Mouse (Mus musculus): ENCODE results near the gene Adgrf4. TPM values are rescaled to one million over a fixed set of nuclear protein-coding genes. Genes with fewer than 3 reads are reported as not detected.

Gene Adgrf4
- polyA plus RNA-seq, 1 experiment, result 0.36 TPM

DNA sequence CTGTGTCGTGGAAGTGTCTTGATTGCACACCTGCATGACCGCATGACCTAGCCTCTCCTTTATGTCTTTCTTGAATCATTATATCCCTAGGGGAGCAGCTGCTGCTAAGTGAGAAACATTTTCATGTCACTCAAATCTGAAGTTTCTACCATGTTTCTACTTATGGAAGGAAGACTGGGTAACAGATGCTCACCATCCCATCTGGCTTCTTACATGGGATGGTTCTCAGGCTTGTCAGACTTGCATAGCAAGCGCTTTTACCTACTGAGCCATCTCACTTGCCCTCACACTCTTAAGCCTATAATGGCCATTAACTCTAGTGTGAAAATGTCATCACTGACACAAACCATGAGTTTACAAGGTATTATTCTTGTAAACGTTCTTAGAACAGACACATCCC lies 13.5 kb upstream of the Adgrf4 start:
- TF ChIP-seq CTCF (IDR thresholded peaks at IDR 0.05; ENCODE audit: low read depth, low read length) (no peak), EP300 (IDR thresholded peaks at IDR 0.05; ENCODE audit: insufficient read depth, low read depth, low read length) (no peak), POLR2A (IDR thresholded peaks at IDR 0.05; ENCODE audit: insufficient read depth, low read length) (no peak)
- Histone ChIP-seq H3K4me3 (ENCODE audit: low read depth, low read length) (no peak overlapping the region), H3K9ac (ENCODE audit: low read depth, poor library complexity, severe bottlenecking) (no peak overlapping the region), H3K27me3 (ENCODE audit: control insufficient read depth, insufficient read depth, low read length, poor library complexity, severe bottlenecking) (no peaks in the 10 kb centered on the region), H3K4me1 (ENCODE audit: control insufficient read depth, insufficient read depth, low read length) (no peaks in the 10 kb centered on the region), H3K36me3 (ENCODE audit: control insufficient read depth, insufficient read depth, low read length, poor library complexity, severe bottlenecking) (no peaks in the 10 kb centered on the region), H3K9me3 (replicated peaks; ENCODE audit: control insufficient read depth, insufficient read depth, low read length, poor library complexity, severe bottlenecking) (no peaks in the 10 kb centered on the region), H3K27ac (ENCODE audit: insufficient read depth, low read length) (no peak overlapping the region)

DNA sequence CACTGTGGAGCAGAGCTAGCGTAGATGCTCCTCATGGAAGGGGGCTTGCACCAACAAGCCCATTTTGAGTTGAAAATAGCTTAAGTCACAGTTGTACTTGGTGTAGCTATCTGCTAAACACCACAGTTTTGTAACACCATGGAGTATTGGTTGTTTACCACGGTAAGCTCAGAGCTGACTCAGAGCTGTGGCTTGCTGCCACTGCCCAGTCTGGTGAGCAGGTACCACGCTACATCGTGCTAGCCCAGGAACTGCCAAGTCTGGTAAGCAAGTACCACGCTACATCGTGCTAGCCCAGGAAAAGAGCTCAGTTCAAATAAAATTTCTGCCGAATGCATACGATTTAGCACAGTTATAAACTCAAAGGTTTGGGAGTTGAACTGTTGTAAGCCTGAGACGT lies 10.1 kb upstream of the Adgrf4 start:
- H3K27me3 ChIP-seq (ENCODE audit: control insufficient read depth, insufficient read depth, low read length, poor library complexity, severe bottlenecking), result no peaks in the 10 kb centered on the region
- no peak overlapping the region for H3K27ac ChIP-seq (ENCODE audit: insufficient read depth, low read length)
- no peak overlapping the region for H3K9ac ChIP-seq (ENCODE audit: low read depth, poor library complexity, severe bottlenecking)
- H3K36me3 ChIP-seq (ENCODE audit: control insufficient read depth, insufficient read depth, low read length, poor library complexity, severe bottlenecking), result no peaks in the 10 kb centered on the region
- no peak overlapping the region for H3K4me3 ChIP-seq (ENCODE audit: low read depth, low read length)
- H3K9me3 ChIP-seq (replicated peaks; ENCODE audit: control insufficient read depth, insufficient read depth, low read length, poor library complexity, severe bottlenecking), result no peaks in the 10 kb centered on the region
- no peaks in the 10 kb centered on the region for H3K4me1 ChIP-seq (ENCODE audit: control insufficient read depth, insufficient read depth, low read length)
- TF ChIP-seq EP300 (IDR thresholded peaks at IDR 0.05; ENCODE audit: insufficient read depth, low read depth, low read length), result no peak
- no peak for TF ChIP-seq POLR2A (IDR thresholded peaks at IDR 0.05; ENCODE audit: insufficient read depth, low read length)
- no peak for TF ChIP-seq CTCF (IDR thresholded peaks at IDR 0.05; ENCODE audit: low read depth, low read length)

DNA sequence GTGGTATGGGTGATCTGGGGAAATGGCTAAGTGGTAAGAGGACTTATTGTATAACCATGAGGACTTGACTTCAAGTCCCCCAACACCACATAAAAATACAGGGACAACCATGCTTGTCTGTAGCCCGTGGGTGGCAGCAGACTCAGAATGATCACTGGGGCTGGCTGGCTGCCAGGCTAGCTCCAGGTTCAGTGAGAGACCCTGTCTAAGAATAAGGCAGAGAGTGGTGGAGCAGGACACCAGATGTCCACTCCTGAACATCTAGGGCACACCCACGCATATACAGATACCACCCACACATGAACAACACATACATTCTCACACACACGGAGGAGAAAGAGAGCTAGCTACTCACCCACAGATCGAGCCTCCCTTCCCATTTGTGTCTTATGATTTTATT lies 2.6 kb upstream of the Adgrf4 start:
- no peak overlapping the region for H3K27ac ChIP-seq (ENCODE audit: insufficient read depth, low read length)
- no peak overlapping the region for H3K9ac ChIP-seq (ENCODE audit: low read depth, poor library complexity, severe bottlenecking)
- H3K4me3 ChIP-seq (ENCODE audit: low read depth, low read length), result no peak overlapping the region
- no peak for TF ChIP-seq CTCF (IDR thresholded peaks at IDR 0.05; ENCODE audit: low read depth, low read length)
- no peak for TF ChIP-seq EP300 (IDR thresholded peaks at IDR 0.05; ENCODE audit: insufficient read depth, low read depth, low read length)
- TF ChIP-seq POLR2A (IDR thresholded peaks at IDR 0.05; ENCODE audit: insufficient read depth, low read length), result no peak
- H3K27me3 ChIP-seq (ENCODE audit: control insufficient read depth, insufficient read depth, low read length, poor library complexity, severe bottlenecking), result no peaks in the 10 kb centered on the region
- no peaks in the 10 kb centered on the region for H3K9me3 ChIP-seq (replicated peaks; ENCODE audit: control insufficient read depth, insufficient read depth, low read length, poor library complexity, severe bottlenecking)
- no peaks in the 10 kb centered on the region for H3K36me3 ChIP-seq (ENCODE audit: control insufficient read depth, insufficient read depth, low read length, poor library complexity, severe bottlenecking)
- no peaks in the 10 kb centered on the region for H3K4me1 ChIP-seq (ENCODE audit: control insufficient read depth, insufficient read depth, low read length)

DNA sequence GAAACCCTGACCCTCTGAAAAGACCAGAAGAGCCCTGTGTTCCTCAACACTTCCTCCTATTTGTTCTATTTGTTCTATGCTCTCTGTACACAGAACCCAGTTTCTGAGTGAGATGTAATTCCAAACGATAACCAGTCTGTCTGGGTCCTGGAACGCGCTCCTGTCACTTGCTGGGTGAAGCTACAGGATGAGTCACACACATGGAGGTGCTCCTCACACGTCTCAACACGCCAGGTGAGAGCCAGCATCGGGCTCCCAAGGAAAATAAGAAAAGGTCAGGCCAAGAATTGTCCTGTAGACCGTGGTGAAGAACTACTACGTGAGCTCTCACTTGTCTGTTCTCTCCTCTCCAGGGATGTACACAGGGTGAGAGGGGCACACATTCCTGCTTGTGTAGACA lies 1.6 kb downstream of the Adgrf4 start:
- Histone ChIP-seq H3K4me3 (ENCODE audit: low read depth, low read length) (no peak overlapping the region), H3K9ac (ENCODE audit: low read depth, poor library complexity, severe bottlenecking) (no peak overlapping the region), H3K36me3 (ENCODE audit: control insufficient read depth, insufficient read depth, low read length, poor library complexity, severe bottlenecking) (no peaks in the 10 kb centered on the region), H3K9me3 (replicated peaks; ENCODE audit: control insufficient read depth, insufficient read depth, low read length, poor library complexity, severe bottlenecking) (no peaks in the 10 kb centered on the region), H3K4me1 (ENCODE audit: control insufficient read depth, insufficient read depth, low read length) (no peaks in the 10 kb centered on the region), H3K27me3 (ENCODE audit: control insufficient read depth, insufficient read depth, low read length, poor library complexity, severe bottlenecking) (no peaks in the 10 kb centered on the region), H3K27ac (ENCODE audit: insufficient read depth, low read length) (no peak overlapping the region)
- TF ChIP-seq POLR2A (IDR thresholded peaks at IDR 0.05; ENCODE audit: insufficient read depth, low read length) (no peak), CTCF (IDR thresholded peaks at IDR 0.05; ENCODE audit: low read depth, low read length) (no peak), EP300 (IDR thresholded peaks at IDR 0.05; ENCODE audit: insufficient read depth, low read depth, low read length) (no peak)

DNA sequence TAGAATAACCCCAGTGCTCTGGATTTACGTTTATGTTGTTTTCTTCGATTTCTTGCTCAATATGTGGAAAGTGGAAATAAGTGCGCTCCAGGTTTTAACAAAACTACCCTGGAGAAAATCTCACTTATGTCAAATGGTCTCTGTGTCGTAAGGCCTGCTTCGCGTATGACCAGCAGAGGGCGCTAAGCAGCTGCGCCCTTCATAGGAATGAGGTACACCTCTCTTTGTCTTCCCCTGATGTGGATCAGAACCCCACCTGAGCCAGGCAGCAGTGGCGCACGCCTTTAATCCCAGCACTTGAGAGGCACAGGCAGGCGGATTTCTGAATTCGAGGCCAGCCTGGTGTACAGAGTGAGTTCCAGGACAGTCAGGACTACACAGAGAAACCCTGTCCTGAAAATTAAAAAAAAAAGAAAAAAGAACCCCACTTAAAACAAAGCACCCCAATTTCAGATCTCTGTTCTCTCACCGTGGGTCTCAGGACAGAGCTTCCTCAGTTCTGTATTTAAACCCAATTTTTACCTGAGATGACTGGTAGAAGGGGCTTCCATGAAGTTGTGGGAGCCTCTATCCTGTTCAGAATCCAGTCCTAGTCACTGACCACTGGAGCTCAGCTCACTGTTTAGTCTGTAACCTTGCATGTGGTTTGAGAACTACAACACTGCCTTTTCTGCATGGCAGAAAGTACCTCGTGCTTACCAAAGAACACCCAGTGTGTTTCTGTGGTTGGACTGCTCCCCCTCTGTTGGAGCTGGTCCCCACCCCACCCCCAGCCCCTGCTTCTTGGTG lies 33.3 kb downstream of the Adgrf4 start:
- TF ChIP-seq EP300 (IDR thresholded peaks at IDR 0.05; ENCODE audit: insufficient read depth, low read depth, low read length) (no peak), POLR2A (IDR thresholded peaks at IDR 0.05; ENCODE audit: insufficient read depth, low read length) (no peak), CTCF (IDR thresholded peaks at IDR 0.05; ENCODE audit: low read depth, low read length) (peak; percentile 97)
- Histone ChIP-seq H3K27ac (ENCODE audit: insufficient read depth, low read length) (no peak overlapping the region), H3K4me1 (ENCODE audit: control insufficient read depth, insufficient read depth, low read length) (no peaks in the 10 kb centered on the region), H3K36me3 (ENCODE audit: control insufficient read depth, insufficient read depth, low read length, poor library complexity, severe bottlenecking) (no peaks in the 10 kb centered on the region), H3K27me3 (ENCODE audit: control insufficient read depth, insufficient read depth, low read length, poor library complexity, severe bottlenecking) (no peaks in the 10 kb centered on the region), H3K4me3 (ENCODE audit: low read depth, low read length) (no peak overlapping the region), H3K9ac (ENCODE audit: low read depth, poor library complexity, severe bottlenecking) (no peak overlapping the region), H3K9me3 (replicated peaks; ENCODE audit: control insufficient read depth, insufficient read depth, low read length, poor library complexity, severe bottlenecking) (no peaks in the 10 kb centered on the region)

DNA sequence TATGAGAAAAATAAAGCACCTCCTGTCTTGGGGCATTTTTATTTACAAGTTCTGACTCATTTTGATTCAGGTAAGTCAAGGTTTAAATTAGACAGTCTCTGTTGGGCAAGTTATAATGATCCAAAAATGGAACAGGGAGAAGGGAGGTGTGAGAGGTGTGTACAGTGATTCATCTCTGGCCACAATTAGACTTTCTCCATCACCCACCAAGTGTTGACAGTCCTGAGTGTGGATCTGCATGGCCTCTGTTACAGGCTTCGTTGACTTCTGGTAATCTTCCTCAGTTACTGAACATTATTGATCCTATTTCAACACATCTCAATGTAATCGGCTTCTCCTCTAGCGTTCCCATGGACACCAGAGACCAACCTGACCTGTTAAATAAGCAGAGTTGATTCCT lies 48.7 kb downstream of the Adgrf4 start:
- H3K27me3 ChIP-seq (ENCODE audit: control insufficient read depth, insufficient read depth, low read length, poor library complexity, severe bottlenecking), result no peaks in the 10 kb centered on the region
- H3K9me3 ChIP-seq (replicated peaks; ENCODE audit: control insufficient read depth, insufficient read depth, low read length, poor library complexity, severe bottlenecking), result no peaks in the 10 kb centered on the region
- no peak overlapping the region for H3K9ac ChIP-seq (ENCODE audit: low read depth, poor library complexity, severe bottlenecking)
- H3K4me1 ChIP-seq (ENCODE audit: control insufficient read depth, insufficient read depth, low read length), result no peaks in the 10 kb centered on the region
- H3K27ac ChIP-seq (ENCODE audit: insufficient read depth, low read length), result no peak overlapping the region
- TF ChIP-seq POLR2A (IDR thresholded peaks at IDR 0.05; ENCODE audit: insufficient read depth, low read length) (no peak), CTCF (IDR thresholded peaks at IDR 0.05; ENCODE audit: low read depth, low read length) (no peak), EP300 (IDR thresholded peaks at IDR 0.05; ENCODE audit: insufficient read depth, low read depth, low read length) (no peak)
- H3K36me3 ChIP-seq (ENCODE audit: control insufficient read depth, insufficient read depth, low read length, poor library complexity, severe bottlenecking), result no peaks in the 10 kb centered on the region
- H3K4me3 ChIP-seq (ENCODE audit: low read depth, low read length), result no peak overlapping the region

Measured in ES-Bruce4 (cell line).